Mouse (Mus musculus) kidney, postnatal 25 days (tissue): ENCODE measurements around the gene Pafah1b3.
A peak's percentile ranks its signal among the peaks of the same experiment; 100 is the strongest.
"Not testable (repeated sequence)": the region's sequence is repeated elsewhere in the genome, so short reads cannot be mapped to it uniquely, and the experiment has no call there.

Source experiments
- DNase-seq, 2 experiments: peaks; one replicate each; pipeline ENCODE4 v3.0.0; 2021; ENCODE audit warnings: mixed read lengths in 2 of 2

Gene Pafah1b3

DNA sequence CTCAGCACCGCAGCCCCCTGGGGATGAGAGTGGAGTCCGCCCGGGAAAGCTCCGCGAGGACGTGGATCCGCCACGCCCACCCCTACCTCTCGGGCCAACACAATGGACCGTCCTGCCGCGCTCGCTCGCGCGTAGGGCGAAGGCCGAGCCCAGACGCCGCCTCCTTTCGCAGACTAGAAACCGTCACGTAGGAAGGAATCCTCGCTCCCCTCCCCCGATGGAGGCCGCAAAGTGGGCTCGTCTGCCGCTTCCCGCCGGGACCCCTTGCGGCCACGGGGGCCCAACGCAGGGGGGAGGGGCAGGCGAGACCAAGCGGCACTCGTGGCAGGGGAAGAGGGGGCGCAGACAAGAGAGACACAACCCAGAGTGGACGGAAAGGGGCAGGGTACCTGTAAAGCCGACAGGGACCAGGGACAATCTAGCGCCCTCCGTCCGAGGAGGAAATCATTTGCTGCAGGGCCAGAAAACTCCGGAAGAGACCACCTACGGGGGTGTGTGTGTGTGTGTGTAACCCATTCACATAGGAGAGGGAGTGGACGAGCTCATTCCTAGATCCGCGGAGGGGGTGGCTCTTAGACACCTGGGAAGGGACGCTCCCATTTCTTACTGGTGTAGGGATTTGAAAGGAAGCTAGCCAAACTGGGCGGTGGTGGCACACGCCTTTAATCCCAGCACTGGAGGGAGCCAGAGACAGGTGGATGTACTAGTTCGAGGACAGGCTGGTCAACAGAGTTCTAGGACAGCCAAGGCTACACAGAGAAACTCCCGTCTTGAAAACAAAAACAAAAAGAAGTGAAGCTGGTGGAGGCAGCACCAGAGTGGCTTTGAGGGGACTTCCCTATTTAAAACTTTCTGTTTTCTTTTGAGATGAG is at the start of gene Pafah1b3:
Gene Pafah1b3, minus strand, starts transcription at position 533 of the 872 bp plus-strand sequence.
- DNase-seq, result peak; percentile 81 to 92

DNA sequence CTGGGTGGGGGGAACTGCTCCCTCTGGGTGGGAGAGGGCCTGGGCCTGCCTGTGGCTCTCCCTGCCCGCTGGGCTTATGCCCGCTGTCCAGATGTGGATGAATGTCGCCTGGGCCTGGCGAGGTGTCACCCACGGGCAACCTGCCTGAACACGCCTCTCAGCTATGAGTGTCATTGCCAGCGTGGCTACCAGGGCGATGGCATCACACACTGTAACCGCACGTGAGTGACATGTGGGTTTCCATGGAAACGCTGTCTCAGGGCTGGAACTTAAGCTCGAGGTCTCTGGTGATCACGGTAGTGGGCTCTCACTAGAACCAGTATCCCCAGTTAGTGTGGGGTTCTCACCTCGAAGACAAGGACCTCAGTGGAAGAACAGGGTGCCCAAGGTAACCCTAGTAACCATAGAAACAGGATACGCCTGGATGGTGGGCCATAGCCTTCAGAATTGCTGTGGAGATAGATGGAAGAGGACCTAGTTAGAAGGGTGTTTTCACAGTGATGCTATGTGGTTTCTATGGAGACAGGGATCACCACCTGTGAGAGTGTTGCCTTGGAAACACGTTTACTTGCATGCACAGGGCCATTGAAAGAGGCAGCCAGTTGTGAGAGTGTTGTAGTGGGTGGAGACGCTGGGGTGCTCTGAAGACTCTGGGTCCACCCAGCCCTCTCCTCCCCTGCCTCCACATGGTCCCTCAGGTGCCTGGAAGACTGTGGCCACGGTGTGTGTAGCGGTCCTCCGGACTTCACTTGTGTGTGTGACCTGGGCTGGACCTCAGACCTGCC is 43.4 kb upstream of the Pafah1b3 start:
- no peak for DNase-seq

DNA sequence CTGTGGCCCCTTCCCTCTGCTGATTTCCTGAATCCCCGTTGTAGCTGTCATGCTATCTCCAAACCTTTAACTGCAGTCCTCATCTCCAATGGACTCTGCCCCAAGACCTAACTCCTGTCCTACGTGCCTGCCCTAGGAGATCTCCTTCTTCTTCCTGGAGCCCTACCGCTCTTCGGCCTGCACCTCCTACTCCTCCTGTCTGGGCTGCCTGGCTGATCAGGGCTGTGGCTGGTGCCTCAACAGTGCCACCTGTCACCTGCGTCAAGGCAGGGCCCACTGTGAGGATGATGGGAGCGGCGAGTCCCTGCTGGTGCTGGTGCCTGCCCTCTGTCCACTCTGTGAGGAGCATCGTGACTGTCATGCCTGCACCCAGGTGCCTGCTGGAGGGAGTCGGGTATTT is 41.5 kb upstream of the Pafah1b3 start:
- no peak for DNase-seq

DNA sequence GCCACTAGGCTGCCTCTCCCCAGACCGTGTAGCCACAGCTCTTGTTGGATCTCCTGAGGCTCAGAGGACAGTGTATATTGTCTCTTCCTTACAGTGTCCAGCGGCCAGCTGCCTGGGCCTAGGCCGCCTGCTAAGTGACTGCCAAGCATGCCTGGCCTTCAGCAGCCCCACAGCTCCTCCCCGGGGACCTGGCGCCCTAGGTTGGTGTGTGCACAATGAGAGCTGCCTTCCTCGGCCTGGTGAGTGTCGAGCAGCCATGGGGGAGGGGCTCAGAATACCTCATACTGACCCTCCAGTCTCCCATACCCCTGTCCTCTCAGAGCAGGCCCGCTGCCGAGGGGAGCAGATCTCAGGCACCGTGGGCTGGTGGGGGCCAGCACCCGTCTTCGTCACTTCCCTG is 36.7 kb upstream of the Pafah1b3 start:
- DNase-seq, result no peak

DNA sequence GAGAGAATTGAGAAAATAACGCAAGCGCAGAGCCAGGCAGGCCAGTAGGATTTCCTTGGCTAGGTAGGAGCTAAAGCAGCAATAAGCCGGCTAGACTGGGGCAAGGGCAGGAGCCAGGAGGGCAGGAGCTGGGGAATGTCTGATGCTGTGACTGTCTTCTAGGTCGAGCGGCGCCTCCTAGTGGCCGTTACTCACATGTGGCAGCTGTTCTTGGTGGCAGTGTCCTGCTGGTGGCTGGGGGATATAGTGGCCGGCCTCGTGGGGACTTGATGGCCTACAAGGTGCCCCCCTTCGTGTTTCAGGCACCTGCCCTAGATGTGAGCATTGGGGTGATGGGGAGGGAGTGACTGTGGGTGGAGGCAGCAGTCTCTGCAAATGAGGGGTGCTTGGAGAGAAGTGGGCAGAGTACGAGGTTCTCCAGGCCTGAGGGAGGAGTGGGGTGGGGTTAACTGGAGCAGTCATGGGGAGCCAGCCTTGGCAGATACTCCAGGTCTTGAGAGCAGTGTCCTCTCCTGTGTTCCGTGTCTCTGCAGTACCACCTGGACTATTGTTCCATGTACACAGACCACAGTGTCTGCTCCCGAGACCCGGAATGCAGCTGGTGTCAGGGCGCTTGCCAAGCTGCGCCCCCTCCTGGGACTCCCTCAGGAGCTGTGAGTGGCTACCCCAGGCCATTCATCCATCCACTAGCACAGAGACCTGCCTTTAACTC is 36.0 kb upstream of the Pafah1b3 start:
- DNase-seq, result peak; percentile 84 to 87

DNA sequence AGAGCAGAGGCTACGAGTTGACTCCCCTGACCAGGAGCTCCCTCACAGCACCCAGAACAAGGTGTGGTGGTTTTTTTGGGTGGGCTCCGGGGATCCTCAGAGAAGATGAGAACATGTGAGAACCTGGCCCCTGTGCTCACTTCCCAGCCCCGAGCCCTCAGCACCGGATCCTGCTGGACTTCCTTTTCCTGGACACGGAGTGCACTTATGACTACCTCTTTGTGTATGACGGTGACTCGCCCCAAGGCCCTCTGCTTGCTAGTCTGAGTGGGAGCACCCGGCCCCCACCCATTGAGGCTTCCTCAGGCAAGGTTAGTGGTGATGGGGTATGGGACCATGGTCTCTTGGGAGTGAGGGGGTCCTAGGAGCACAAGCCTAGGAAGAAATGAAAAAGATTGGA is 28.4 kb upstream of the Pafah1b3 start:
- DNase-seq, result peak in 1 of 2 experiments; percentile 10

DNA sequence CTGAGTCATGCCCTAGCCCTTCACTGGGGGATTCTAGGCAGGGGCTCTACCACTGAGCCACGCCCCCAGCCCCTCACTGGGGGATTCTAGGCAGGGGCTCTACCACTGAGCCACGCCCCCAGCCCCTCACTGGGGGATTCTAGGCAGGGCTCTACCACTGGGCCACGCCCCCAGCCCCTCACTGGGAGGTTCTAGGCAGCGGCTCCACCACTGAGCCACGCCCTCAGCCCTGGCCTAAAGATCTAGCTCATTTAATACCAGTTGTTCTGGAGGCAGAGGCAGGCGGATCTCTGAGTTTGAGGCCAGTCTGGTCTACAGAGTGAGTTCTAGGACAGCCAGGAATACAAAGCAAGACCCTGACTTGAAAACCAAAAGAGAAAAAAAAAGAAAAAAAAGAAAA is 27.6 kb upstream of the Pafah1b3 start:
- DNase-seq, result not testable (repeated sequence)

DNA sequence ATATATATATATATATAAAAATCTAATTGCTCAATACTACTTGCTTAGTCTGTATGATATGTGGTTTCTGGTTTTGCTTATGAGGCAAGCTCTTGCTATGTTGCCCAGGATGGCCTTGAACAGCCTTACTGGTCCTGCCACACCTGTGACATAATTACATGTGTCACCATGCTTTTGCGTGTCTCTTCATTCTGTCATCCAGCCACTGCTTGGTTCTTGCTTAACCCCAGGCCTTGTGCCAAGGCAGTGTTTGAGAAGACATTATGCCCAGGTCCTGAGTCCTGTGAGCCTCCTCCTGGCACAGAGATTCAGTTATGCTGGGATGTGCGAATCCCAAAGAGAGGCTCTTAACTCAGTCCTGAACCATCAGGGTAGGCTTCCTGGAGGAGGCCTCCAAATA is 25.4 kb upstream of the Pafah1b3 start:
- no peak for DNase-seq

DNA sequence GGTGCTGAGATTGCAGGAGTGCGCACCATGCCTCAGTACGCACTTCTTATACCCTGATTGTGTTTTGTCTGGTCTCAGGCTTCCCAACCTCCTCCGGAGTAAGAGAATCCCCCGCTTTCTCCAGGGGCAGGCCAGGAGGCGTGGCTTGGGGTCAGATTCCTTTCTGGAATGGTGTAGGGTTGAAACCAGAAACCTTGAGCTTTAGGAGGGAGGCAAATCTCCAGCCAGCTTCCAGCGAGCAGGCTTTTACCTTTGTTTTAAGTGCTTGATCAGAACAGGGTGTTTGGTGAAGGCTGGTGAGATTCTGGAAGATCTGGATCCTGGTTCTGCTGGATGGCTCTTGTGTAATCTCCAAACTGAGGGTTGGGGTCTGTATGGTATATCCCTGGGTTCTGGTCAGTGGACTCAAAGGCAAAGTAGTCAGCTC is 24.3 kb upstream of the Pafah1b3 start:
- peak in 1 of 2 experiments; percentile 19 for DNase-seq

DNA sequence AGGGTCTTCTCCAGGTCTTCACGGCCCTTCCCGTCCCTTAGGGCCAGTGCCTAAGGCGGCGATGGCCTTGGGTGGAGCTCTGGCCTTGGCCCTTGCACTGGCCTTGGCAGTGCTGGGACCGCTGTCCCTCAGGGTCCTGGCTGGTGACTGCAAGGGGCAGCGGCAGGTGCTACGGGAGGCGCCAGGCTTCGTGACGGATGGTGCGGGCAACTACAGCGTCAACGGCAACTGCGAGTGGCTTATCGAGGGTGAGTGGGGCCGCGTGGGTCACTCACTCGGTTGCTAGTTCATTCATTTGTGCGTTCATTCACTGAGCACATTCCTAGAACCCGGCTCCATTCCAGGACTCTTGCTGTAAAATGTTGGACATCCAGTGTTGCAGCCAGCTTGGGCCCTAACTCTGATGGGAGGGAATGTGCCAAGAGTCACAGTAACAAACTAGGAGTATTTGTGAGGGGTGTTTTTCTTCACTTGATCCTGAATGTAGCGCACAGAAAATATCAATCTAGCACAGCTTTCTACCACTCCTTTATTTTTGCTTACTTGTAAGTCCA is 19.7 kb upstream of the Pafah1b3 start:
- DNase-seq, result no peak

DNA sequence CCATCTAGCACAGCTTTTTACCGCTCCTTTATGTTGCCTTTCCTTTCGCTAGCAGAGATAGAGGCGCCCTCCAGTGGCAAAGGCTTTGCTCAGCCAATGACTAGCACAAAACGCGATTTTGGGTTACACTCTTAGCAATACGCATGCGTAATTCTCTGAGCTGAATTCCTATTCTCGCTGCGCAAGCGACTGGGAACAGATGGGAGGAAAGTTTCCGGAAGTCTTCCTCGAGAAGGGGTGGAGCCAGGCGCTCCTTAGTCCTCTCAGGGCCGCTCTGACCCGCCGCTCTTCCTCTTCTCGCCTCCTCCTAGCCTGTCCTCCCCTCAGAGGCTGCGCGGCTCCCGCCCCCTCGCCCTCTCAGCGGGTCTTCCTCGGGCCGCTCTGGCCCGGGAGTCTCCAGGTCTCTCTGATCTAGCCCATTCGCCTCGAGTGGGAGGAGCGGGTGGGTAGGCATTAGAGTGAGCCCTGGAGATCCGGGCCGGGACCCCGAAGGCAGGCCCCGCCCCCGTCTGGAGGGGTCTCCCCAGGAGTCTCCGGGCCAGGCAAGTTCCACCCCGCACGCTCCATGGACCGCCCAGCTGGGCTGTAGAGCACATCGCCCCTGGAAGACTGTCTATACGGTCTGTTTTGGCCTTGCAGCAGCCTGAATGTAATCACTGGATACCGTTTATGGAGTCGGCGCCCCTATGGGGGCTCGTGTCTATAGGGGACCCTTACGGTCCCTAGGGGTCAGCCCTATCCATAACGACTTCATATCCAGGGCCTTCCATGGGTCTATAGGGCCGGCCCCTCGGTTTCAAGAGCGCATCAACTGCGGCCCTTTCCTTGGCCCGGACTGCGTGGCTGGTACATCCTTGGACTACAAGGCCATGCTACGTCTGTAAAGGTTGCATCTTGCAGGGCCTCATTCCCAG is 19.0 kb upstream of the Pafah1b3 start, which contains the start of gene Megf8:
Gene Megf8, plus strand, starts transcription at position 633 of the 914 bp plus-strand sequence.
- DNase-seq, result peak; percentile 97 to 98

DNA sequence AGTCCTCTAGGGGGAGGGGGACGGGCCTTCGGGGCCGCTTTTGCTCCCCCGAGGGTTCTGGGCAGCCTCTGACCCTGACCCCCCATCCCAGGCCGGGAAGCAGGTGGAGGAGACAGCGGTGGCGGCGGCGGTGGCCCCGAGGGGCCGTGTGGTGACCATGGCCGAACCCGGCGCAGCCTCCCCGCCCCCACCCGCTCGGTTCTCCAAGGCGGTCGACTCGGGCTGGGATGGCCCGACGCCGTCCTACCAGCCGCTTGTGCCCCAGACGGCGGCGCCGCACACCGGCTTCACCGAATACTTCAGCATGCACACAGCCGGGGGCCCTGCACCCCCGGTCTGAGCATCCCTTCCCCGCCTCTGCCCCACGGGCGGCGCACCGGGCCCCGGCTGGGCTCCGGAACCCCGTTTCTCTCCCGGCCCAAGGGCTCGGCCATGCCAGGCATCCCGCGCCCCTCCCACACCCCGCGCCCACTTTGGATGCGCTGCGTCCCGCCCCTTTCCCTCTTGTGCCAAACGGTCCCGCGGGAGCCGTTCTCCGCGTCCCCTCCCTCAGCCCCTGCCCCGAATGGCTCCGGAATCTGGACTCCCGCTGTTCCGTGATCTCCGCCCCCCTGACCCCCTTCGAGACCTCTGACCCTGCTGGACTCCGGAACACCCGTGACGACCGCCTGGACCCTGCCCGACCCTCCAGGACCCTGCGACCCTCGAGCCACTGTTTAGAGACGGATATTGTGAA is 17.7 kb upstream of the Pafah1b3 start:
- DNase-seq, result peak in 1 of 2 experiments; percentile 16

DNA sequence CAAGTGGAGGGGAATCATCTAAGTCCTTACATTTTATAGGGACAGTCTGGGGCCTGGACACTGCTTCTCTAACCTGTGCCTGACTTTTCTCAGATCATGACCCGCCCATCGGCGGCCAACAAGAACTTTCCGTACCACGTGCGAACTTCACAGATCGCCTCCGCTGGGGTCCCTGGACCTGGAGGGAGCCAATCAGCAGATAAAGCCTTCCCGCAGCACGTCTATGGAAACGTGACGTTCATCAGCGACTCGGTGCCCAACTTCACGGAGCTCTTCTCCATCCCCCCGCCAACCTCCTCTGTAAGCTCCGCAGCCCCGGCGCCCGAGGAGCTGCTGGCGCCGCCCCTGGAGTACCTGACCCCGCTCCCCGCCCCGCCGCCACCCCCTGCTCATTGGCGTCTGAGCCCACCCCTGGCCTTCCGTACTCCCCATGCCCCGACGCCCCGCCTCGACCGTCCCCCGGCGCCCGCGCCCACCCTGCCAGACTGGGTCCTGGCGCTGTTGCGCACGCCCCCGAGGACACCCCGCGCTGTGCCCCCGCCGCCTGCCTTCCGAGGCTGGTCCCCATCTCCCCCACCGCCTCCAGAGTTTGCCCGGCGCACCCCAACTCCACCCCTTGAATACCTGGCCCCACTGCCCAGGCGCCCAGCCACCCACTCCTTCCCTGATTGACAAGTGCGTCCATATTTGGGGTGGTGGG is 17.0 kb upstream of the Pafah1b3 start:
- DNase-seq, result no peak

DNA sequence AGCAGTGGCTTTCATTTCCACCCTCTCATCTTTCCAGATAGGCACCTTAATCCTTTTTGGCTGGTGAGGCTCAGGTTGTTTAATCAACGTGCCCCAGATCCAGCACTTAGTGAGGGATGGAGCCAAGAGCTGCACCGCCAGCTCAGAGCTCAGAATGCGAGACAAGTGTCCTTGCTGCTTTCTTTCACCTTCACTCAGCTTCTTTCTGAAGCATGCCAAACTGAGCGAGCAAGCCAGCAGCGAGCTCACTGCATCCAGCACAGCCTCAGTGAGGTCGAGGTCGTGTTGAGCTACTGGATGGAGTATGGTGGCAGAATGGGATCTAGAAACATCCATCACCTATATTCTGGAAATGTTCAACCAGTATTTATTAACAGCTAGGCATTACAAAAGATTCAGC is 15.5 kb upstream of the Pafah1b3 start:
- DNase-seq, result no peak

DNA sequence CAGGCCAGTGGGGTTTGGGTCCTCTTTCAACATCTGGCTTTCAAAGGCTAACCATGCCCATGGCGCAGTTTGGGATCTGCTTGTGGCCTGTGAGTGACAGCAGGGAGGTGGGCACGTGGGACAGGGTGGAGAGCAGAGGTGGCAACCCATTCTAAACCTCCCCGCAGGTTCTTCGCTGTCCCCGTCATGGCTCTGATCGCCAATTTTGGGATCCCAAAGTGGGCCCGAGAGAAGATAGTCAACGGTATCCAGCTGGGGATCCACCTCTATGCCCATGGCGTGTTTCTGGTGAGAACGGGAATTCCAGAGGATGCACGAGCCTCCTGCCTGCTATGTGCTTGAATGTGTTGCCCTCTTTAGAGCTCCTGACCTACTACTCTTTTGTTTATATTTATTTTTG is 13.4 kb upstream of the Pafah1b3 start:
- DNase-seq, result no peak

DNA sequence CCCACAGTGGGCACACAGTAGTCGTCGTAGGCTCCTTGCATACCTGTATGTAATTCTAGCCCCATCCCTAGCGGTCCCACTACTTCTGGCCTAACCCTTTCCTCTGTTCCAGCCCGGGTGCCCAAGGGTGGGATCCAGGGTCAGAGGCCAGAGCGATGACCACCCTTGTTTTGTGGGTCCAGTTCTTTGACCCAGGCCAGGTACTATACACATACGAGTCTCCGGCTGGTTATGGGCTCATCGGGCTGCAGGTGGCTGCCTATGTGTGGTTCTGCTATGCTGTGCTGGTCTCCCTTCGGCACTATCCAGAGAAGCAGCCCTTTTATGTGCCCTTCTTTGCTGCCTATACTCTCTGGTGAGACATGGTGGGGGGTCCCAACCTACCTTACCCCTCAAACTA is 11.6 kb upstream of the Pafah1b3 start:
- no peak for DNase-seq

DNA sequence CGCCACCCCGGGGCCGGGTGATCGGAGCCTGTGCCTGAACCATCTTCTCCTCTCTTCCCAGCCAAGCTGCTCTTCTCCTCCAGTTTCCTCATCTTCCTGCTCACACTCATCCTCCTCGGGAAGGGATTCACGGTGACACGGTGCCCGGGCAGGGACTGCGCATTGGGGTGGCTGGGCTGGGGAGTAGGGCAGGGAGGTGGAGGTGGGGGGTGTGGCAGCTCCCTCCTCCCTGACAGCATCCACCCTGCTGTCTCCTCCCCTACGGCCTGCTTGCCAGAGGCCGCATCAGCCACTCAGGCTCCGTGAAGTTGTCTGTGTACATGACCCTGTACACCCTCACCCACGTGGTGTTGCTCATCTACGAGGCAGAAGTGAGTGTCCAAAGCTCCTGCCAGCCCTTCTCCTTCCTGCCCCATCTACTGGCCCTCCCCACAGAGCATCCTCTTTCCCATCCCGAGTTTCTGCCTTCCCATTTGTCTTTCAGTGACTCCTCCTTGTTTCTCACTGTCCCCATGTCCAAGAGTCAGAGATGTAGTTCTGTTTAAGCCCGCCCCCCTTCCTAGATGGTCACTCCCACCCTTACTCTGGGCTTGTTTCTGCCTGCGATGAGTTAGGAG is 11.0 kb upstream of the Pafah1b3 start:
- no peak for DNase-seq

DNA sequence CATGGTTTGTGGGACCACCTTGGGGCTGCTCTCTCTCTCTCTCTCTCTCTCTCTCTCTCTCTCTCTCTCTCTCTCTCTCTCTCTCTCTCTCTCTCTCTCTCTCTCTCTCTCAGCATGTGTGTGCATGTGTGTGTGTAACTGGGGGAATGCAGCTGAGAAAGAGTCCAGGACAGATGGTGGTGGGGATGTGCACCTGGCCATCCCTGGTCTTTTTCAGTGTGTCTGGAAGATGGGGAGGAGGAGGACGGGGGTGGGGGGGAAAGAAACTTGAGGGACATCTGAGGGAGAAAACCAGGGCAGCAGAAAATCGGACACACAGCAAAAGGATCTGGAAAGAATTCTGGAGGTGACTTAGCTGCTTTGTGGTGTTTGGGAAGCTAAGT is 8.8 kb upstream of the Pafah1b3 start:
- DNase-seq, result no peak

DNA sequence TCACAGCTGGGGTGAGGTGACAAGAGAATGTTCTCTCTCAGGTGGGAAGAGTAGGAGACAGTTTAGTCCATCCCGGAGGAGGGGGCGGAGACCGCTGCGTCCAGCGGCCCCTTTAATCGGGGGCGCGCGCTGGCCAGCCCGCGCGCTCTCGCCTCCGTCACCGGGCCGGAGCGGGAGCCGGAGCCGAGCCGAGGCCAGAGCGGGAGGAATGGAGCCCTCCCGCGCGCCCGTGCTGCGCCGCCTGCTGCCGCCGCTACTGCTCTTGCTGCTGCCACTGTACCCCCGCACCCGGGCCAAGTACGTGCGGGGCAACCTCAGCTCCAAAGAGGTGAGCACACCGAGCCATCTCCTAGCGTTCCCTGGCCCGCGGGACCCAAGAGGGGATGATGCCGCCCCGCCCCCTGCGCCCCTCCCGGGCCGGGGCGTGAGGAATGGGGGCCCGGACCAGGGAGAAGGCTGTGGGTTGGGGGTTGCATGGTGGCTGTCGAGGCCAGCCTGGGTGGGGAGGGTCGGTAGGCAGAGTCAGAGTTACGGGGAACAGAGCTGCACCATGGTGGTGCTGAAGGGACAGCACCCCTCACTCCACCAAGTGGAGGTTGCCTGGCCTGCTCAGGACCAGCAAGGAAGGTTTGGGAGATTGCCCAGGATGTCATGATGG is 8.3 kb upstream of the Pafah1b3 start, which contains the start of gene Tmem145:
Gene Tmem145, plus strand, starts transcription at position 151 of the 658 bp plus-strand sequence.
- peak; percentile 48 to 64 for DNase-seq
